Mouse (Mus musculus) spleen, adult 12 weeks (tissue): ENCODE results near the gene Syn3.
"Not testable (repeated sequence)": the region's sequence is repeated elsewhere in the genome, so short reads cannot be mapped to it uniquely, and the experiment has no call there.

Source experiments
- DNase-seq: peaks from one replicate; pipeline ENCODE4 v3.0.0; 2022; ENCODE audit warnings: low spot score

Gene Syn3

DNA sequence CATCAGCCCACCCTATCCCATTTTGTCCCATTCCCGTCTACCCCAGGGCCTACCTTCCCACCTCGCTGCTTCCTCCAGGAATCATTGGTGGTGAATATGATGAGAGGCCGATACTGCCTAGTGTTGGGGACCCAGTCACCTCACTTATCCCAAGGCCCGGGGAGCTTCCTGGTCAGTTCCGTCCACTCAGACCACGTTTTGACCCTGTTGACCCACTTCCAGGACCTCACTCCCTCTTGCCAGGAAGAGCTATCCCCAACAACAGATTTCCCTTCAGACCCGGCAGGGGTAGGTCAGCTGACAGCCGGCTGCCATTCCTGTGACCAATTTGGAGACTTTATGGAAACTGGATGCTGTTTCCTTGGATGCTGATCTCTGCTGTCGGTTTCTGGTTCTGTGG, 450.9 kb downstream of the Syn3 start:
- DNase-seq: no peak

GRCm38 (mm10) chr10:86046371-86046770, 452.3 kb downstream of the Syn3 start:
- DNase-seq: no peak

DNA sequence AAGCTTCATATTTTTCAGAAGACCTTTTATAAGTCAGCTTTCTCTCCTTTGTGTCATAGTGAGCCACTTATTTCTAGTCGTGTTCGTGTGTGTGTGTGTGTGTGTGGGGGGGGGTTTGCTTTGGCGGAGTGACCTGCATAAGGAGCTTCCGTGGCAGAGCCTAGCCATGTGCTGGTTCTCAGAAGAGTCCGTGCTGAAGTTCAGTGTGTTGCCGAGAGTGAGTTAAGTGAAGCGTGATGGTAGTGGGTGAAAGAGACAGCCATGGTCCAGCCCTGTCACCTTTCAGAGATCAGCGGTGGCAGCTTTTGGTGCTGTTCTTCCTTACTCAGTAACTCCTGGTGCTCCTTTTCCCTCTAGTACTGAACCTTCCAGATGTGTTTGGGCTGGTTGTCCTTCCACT, 454.6 kb downstream of the Syn3 start:
- DNase-seq: no peak

GRCm38 (mm10) chr10:86043651-86044050, 455.0 kb downstream of the Syn3 start:
- no peak for DNase-seq

- no peak for DNase-seq
Observed at GRCm38 (mm10) chr10:86034007-86034728, 464.5 kb downstream of the Syn3 start.

GRCm38 (mm10) chr10:86032517-86032916, 466.2 kb downstream of the Syn3 start:
- DNase-seq: no peak

DNA sequence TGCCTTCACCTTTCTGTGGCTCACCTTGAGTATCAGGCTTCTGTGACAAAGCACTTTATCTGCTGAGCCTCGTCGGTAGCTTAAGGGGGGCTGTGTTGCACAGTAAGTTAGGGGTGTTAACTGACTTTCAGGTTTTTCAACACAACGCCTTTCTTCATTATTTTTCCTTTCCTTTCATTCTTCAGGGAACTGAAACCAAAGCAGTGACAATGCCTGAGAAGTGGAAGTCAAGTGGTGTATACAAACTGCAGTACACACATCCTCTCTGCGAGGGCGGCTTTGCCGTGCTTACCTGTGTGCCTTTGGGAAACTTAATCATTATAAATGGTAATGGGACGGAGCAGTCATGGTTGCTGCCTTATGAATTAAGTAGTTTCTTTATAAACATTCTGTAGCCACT, 468.0 kb downstream of the Syn3 start:
- no peak for DNase-seq

DNA sequence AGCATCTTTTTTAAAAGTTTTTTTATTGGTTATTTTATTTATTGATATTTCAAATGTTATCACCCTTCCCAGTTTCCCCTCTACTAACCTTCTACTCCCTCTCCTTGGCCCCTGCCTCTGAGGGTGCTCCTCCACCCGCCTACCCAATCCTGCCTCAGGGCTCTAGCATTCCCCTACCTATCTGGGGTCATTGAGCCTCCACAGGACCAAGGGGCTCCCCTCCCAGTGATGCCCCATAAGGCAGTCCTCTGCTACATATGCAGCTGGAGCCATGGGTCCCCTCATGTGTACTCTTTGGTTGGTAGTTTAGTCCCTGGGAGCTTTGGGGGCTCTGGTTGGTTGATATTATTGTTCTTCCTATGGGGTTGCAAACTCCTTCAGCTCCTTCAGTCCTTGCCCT, 471.9 kb downstream of the Syn3 start:
- DNase-seq: not testable (repeated sequence)

DNA sequence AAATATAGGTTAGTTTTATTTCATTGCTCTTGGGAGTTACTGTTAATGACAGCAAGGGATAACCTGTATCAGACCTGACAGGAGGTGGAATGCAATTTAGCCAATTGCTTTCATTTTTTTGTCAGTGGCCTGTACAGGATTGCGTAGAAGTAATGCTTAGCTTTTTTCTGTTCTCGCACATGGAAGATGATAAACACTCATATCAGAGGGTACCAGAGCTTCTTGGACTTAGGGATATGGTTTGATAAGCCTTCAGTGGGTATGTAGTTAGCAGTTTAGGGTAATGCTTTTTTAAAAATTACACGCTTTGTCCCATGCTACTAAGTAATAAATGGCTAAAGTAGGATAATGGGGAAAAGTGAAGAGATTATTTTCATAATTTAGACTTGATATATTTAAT, 472.3 kb downstream of the Syn3 start:
- no peak for DNase-seq

- no peak for DNase-seq
Observed at GRCm38 (mm10) chr10:86025906-86026305, 472.8 kb downstream of the Syn3 start.

- no peak for DNase-seq
Observed at GRCm38 (mm10) chr10:86023149-86023548, 475.5 kb downstream of the Syn3 start.

DNA sequence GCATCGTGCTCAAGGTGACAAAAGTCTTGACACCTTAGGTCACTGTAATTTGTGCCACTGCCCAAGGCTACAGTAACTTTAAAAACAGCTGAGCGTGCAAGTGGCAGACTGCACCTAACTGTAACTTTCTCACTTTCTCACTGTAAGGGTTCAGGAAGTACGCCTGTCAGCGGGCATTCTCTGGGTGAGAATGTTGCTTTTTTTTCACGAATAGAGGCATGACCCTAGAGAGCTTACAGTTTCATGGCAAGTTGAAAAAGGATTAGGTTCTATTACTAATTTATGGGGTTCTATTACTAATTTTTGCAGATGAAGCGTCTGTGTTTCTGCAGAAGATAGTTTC, 476.3 kb downstream of the Syn3 start:
- DNase-seq: no peak

DNA sequence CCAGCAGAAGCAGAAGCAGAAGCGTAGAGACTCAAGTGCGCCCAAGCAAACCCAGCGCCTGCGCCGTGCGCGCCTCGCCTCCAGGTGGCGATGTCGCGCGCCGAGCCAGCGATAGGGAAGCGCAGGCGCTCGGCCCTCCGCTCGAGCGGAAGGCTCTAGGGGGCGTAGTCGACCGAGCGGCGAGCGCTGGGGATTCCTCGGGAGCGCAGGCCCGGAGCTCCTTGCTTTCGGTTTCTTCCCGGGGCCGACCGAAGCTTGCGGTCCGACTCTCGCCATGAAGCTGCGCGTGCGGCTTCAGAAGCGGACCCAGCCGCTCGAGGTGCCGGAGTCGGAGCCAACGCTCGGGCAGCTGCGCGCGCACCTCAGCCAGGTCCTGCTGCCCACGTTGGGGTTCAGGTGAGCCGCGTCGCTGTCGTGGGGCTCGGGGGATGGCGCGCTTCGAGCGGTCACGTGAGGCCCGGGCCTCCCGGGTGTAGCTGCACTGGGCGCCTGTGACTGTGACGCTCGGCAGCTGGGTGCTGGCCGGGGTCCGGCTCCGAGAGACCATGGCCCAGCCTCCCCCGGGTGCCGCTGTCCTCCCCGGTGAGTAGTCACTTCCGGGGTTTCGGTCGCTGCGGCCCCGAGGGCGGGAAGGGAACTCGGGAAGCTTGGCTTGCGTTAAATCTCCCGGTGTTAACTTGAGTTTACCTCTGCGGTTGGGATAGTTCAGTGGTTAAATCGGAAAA, 476.8 kb downstream of the Syn3 start, which contains the start of gene Fbxo7:
Gene Fbxo7, plus strand, starts transcription at position 224 of the 725 bp plus-strand sequence.
- peak; percentile 86 for DNase-seq

DNA sequence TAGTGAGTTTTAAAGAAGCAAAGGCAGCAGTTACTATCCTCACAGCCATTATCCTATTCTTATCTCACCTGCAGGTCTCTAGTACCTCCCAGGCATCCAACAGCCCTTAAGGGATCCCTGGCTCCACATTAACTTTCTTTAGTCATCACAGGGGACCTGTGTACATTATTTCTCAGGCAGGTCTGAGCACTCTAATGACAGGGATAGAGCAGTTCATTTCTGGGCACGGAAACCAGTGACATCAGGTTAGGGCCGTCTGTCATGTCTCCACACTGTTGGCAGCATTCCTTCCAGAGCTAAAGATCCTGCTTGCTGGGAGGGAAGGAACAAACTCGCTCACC, 477.3 kb downstream of the Syn3 start:
- DNase-seq: no peak

DNA sequence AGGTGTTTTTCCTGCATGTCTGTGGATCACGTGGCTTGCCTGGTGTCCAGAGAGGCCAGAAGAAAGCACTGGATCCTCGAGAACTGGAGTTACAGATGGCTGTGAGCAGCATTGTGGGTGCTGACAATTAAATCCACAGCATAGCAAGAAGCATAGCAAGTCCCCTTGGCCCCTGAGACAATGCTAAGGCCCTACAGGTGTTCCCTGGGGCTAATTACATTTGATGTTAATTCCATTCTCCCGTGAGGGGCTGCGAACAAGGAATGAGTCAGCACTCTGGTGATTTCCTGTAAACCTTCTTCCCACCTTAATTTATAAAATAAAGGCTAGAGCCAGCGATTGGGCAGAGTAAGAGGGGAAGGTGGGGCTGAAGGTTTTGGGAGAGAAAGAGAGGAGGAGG, 479.9 kb downstream of the Syn3 start:
- no peak for DNase-seq

DNA sequence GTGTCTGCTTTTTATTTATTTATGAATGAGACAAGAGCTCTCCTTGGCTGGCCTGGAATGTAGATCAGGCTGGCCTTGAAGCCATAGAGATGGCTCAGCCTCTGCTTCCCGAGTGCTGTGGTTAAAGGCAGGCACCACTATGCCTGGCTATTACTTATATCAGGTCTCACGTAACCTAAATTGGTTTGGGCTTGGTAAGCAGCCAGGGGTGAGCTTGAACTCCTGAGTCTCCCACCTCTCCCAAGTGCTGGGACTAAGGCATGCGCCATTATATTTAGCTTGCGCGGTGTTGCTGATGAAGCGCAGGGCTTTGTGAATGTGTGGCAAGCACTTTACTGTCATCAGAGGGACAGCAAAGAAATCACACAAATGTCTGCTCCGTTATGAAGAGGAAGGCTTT, 480.9 kb downstream of the Syn3 start:
- DNase-seq: no peak

- DNase-seq: no peak
Observed at GRCm38 (mm10) chr10:86011781-86012180, 486.9 kb downstream of the Syn3 start, which contains the start of gene Bpifc. Bpifc (minus strand) TSS chr10:86011895.

GRCm38 (mm10) chr10:86011172-86011571, 487.5 kb downstream of the Syn3 start:
- no peak for DNase-seq

GRCm38 (mm10) chr10:86010636-86011035, 488.1 kb downstream of the Syn3 start:
- DNase-seq: no peak

GRCm38 (mm10) chr10:86009688-86010087, 489.0 kb downstream of the Syn3 start:
- DNase-seq: no peak

DNA sequence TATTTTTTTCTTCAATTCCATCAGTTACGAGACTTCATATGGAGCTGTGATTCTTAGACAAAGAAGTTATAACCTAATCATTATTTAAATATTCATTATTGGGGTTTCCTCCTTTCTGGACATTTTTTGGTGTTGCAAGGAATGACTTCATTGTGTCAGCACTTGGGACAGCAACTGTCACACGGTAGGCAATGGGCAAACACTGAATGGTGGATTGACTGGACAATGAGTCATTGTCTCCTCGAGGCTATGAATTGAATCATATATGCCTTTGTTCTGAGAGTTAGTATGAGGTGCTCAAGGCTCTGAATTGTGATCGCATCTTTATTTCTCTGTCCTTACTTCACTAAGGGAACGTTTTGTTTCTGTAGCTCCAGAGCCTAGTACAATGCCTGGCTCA, 492.2 kb downstream of the Syn3 start:
- no peak for DNase-seq
